Mouse (Mus musculus) hindbrain, embryonic 16.5 days (tissue): Measurements from ENCODE around the gene Usp1. TPM values are rescaled to one million over a fixed set of nuclear protein-coding genes. Genes with fewer than 3 reads are reported as not detected.
"Not testable (repeated sequence)": the region's sequence is repeated elsewhere in the genome, so short reads cannot be mapped to it uniquely, and the experiment has no call there.

ENCODE experiments used
- ATAC-seq: fragments of 200-750 bp; cut with Nextera tagmentation; 2 replicates; pipeline ENCODE4 v1.8.0; 2017; ENCODE audit warnings: moderate TSS enrichment, moderate library complexity
- H3K27ac ChIP-seq: fragments of 300-500 bp; sonication (generic); 2 replicates; pipeline ENCODE4 v1.5.1; 2014; ENCODE audit warnings: low read depth, mild to moderate bottlenecking, control low read depth, low read length, moderate library complexity
- H3K27me3 ChIP-seq: fragments of 300-500 bp; sonication (generic); replicated peaks from 2 replicates; pipeline ENCODE4 v1.6.1; 2014; ENCODE audit warnings: low read length; ENCODE audit not compliant: control insufficient read depth, insufficient read depth
- H3K36me3 ChIP-seq: fragments of 300-500 bp; sonication (generic); 2 replicates; pipeline ENCODE4 v1.6.1; 2014; ENCODE audit warnings: mild to moderate bottlenecking, low read length, moderate library complexity, mixed read lengths; ENCODE audit not compliant: control insufficient read depth, insufficient read depth
- H3K4me1 ChIP-seq: fragments of 300-500 bp; sonication (generic); 2 replicates; pipeline ENCODE4 v1.6.1; 2014; ENCODE audit warnings: low read depth, low read length; ENCODE audit not compliant: control insufficient read depth, insufficient read depth
- H3K4me2 ChIP-seq: fragments of 300-500 bp; sonication (generic); 2 replicates; pipeline ENCODE4 v1.6.1; 2014; ENCODE audit warnings: mild to moderate bottlenecking, low read length, control low read depth, moderate library complexity
- H3K4me3 ChIP-seq: fragments of 300-500 bp; sonication (generic); 2 replicates; pipeline ENCODE4 v1.5.1; 2014; ENCODE audit warnings: mild to moderate bottlenecking, low read length, control low read depth, moderate library complexity
- H3K9ac ChIP-seq: fragments of 300-500 bp; sonication (generic); 2 replicates; pipeline ENCODE4 v1.6.1; 2014; ENCODE audit warnings: low read depth, mild to moderate bottlenecking, control low read depth, low read length, moderate library complexity
- H3K9me3 ChIP-seq: fragments of 300-500 bp; sonication (generic); 2 replicates; pipeline ENCODE4 v1.6.1; 2014; ENCODE audit warnings: mild to moderate bottlenecking, low read length, moderate library complexity; ENCODE audit not compliant: control insufficient read depth
- WGBS: fragments of 180-500 bp; shearing (Covaris S2); extraction: QIAGEN DNeasy Blood & Tissue Kit; methylation state at CpG from one replicate; pipeline ENCODE4 v1.1.7; 2014; 5-methylcytosine and 5-hydroxymethylcytosine counted together
- polyA plus RNA-seq: library from polyadenylated mRNA; unstranded; fragments of >200 nt; fragmentation: Nextera tagmentation; extraction: Ambion mirVana; gene quantifications from 2 replicates; pipeline ENCODE4 v1.2.1, GENCODE M21; 2015

The Usp1 gene
- polyA plus RNA-seq, 1 experiment from 2014 or later = 23.0 TPM

- H3K4me3 ChIP-seq = peak overlapping the region; percentile 70
- H3K36me3 ChIP-seq = no peaks in the 10 kb centered on the region
- H3K9me3 ChIP-seq = 0 out of 2 replicates have a peak, but pooled peaks cover 3% of the 10 kb centered on the region
- H3K4me1 ChIP-seq = peaks cover 18% of the 10 kb centered on the region
- H3K27me3 ChIP-seq = no peaks in the 10 kb centered on the region
- H3K27ac ChIP-seq = peak overlapping the region; percentile 100
- peak overlapping the region; percentile 85 for H3K4me2 ChIP-seq
- peak overlapping the region; percentile 85 for H3K9ac ChIP-seq
- ATAC-seq = peak; percentile 96
- under 1% methylated on average over 53 of the region's 53 CpGs for WGBS
These were observed 705 bp upstream of the Usp1 start for GRCm38 (mm10) chr4:98922643-98923567.

GRCm38 (mm10) chr4:98924071-98924905, 678 bp downstream of the Usp1 start:
- peak overlapping the region; percentile 70 for H3K4me3 ChIP-seq
- peak; percentile 19 for ATAC-seq
- WGBS = under 1% methylated on average over 25 of the region's 66 CpGs
- H3K27ac ChIP-seq = peak overlapping the region; percentile 100
- peaks cover 18% of the 10 kb centered on the region for H3K4me1 ChIP-seq
- H3K9ac ChIP-seq = peak overlapping the region; percentile 70
- H3K27me3 ChIP-seq = no peaks in the 10 kb centered on the region
- peak overlapping the region; percentile 65 for H3K4me2 ChIP-seq
- H3K36me3 ChIP-seq = no peaks in the 10 kb centered on the region
- H3K9me3 ChIP-seq = 0 out of 2 replicates have a peak, but pooled peaks cover 3% of the 10 kb centered on the region

- ATAC-seq = no peak
- Histone ChIP-seq H3K9me3 (no peaks in the 10 kb centered on the region), H3K27me3 (no peaks in the 10 kb centered on the region), H3K4me2 (peak overlapping the region; percentile 65), H3K4me1 (peaks cover 18% of the 10 kb centered on the region), H3K4me3 (peak overlapping the region; percentile 70), H3K27ac (no peak overlapping the region), H3K36me3 (no peaks in the 10 kb centered on the region), H3K9ac (peak overlapping the region; percentile 70; the same call in 1 of the 2 replicates)
- 0% methylated on average over 2 of the region's 2 CpGs for WGBS
These were observed 1.2 kb downstream of the Usp1 start for GRCm38 (mm10) chr4:98924906-98925178.

- no peak overlapping the region for H3K9ac ChIP-seq
- H3K36me3 ChIP-seq = peaks cover 4% of the 10 kb centered on the region
- WGBS = 20% methylated on average over 6 of the region's 6 CpGs
- H3K27me3 ChIP-seq = no peaks in the 10 kb centered on the region
- H3K9me3 ChIP-seq = no peaks in the 10 kb centered on the region
- no peak for ATAC-seq
- H3K27ac ChIP-seq = no peak overlapping the region
- H3K4me2 ChIP-seq = peak overlapping the region; percentile 65
- peak overlapping the region; percentile 17; the same call in 1 of the 2 replicates for H3K4me3 ChIP-seq
- H3K4me1 ChIP-seq = peaks cover 18% of the 10 kb centered on the region
These were observed 1.7 kb downstream of the Usp1 start for GRCm38 (mm10) chr4:98925250-98925781.

- peaks cover 31% of the 10 kb centered on the region for H3K36me3 ChIP-seq
These were observed 12.4 kb downstream of the Usp1 start for GRCm38 (mm10) chr4:98936036-98936435.

GRCm38 (mm10) chr4:98938210-98938609, 14.6 kb downstream of the Usp1 start:
- H3K4me2 ChIP-seq, H3K27ac ChIP-seq, H3K9me3 ChIP-seq, H3K4me3 ChIP-seq, H3K27me3 ChIP-seq, ATAC-seq, H3K4me1 ChIP-seq, H3K9ac ChIP-seq: not testable (repeated sequence)
- 94% methylated on average over 6 of the region's 6 CpGs for WGBS
- H3K36me3 ChIP-seq = peaks cover 36% of the 10 kb centered on the region

More at GRCm38 (mm10) chr4:98936036-98936435, 12.4 kb downstream of the Usp1 start:
- no peaks in the 10 kb centered on the region for H3K9me3 ChIP-seq
- no peak for ATAC-seq
- H3K4me1 ChIP-seq = no peaks in the 10 kb centered on the region
- 88% methylated on average over 6 of the region's 6 CpGs for WGBS
- no peak overlapping the region for H3K4me3 ChIP-seq
- no peaks in the 10 kb centered on the region for H3K27me3 ChIP-seq
- H3K9ac ChIP-seq = no peak overlapping the region
- H3K27ac ChIP-seq = no peak overlapping the region
- no peak overlapping the region for H3K4me2 ChIP-seq

GRCm38 (mm10) chr4:98950563-98950962, 27.0 kb downstream of the Usp1 start:
- Histone ChIP-seq H3K4me1 (no peaks in the 10 kb centered on the region), H3K27me3 (no peaks in the 10 kb centered on the region), H3K9ac (no peak overlapping the region), H3K9me3 (no peaks in the 10 kb centered on the region), H3K36me3 (peaks cover 9% of the 10 kb centered on the region), H3K4me3 (no peak overlapping the region), H3K27ac (no peak overlapping the region), H3K4me2 (no peak overlapping the region)
- no peak for ATAC-seq

- Histone ChIP-seq H3K4me3 (no peak overlapping the region), H3K36me3 (peaks cover 33% of the 10 kb centered on the region), H3K27me3 (no peaks in the 10 kb centered on the region), H3K4me2 (no peak overlapping the region), H3K9me3 (no peaks in the 10 kb centered on the region), H3K4me1 (no peaks in the 10 kb centered on the region), H3K27ac (no peak overlapping the region), H3K9ac (no peak overlapping the region)
- WGBS = 90% methylated on average over 8 of the region's 8 CpGs
- no peak for ATAC-seq
These were observed 32.4 kb downstream of the Usp1 start for GRCm38 (mm10) chr4:98955986-98956385.

GRCm38 (mm10) chr4:98960243-98960642, 36.6 kb downstream of the Usp1 start:
- Histone ChIP-seq H3K27me3 (no peaks in the 10 kb centered on the region), H3K36me3 (peaks cover 35% of the 10 kb centered on the region), H3K4me1 (no peaks in the 10 kb centered on the region), H3K4me2 (no peak overlapping the region), H3K9ac (no peak overlapping the region), H3K9me3 (no peaks in the 10 kb centered on the region), H3K27ac (no peak overlapping the region), H3K4me3 (no peak overlapping the region)
- ATAC-seq = no peak
- 87% methylated on average over 3 of the region's 3 CpGs for WGBS
